Mouse (Mus musculus) right cerebral cortex, postnatal 10 days (tissue): ENCODE measurements around the gene Cox5b.

Experiments
- DNase-seq, 2 experiments: peaks; one replicate each; pipeline ENCODE4 v3.0.0; 2021; ENCODE audit warnings: low spot score in 2 of 2

Gene Cox5b

DNA sequence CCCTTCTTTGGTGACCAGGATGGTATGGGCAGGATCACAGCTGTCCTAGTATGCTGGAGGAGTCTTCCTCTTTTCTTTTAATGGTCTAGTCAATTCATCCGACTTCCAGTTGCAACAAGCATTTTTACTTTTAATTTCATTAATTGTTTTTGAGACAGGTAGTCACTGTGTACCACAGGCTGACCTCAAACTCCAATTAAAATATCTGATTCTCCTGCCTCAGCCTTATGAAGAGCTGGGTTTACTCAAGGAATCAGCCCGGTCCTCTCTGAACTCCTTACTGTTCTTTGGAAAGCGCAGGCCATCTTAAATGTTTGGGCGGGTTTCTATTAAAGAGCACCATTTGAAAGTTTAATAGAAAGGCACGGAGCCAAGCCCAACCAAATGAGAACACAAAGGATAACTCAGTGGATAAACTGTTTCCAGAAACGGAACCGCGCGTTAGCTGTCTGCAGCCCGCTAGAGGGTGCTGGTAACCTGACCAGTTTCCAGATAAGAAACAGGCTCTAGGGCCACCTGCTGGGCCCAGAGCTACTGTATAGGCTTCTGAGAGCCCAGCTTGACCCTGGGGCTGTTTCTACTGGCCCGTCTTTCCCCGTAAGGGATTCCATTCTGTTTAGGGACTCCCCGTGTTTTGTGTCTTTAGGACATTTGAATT is 7.3 kb upstream of the Cox5b start:
- peak; percentile 89 to 90 for DNase-seq

DNA sequence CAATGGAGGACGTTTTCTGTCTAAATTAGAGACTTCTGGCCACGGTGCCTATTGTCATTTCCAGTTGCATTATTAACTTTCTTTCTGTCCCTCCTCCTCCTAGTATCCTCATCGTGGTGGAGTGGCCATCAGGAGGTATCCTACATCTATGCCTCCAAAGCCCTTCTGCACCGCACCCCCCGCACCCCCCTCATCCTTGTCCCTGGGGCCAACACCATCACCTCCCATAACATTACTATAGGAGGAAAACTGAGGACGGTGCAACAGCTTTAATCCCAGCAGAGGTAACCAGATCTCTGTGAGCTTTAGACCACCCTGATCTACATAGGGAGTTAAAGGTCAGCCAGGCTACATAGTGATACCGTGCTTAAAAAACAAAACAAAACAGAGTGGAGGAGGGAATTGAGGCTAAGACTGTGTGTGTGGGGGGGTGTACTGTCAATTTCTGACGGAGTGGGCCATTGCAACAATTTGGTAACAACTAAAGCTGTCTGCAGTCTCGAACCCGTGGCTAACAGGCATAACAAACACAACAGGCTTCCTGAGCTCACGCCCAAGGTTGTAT is 496 bp upstream of the Cox5b start:
- DNase-seq = no peak

GRCm38 (mm10) chr1:36694871-36695270 is 3.6 kb downstream of the Cox5b start:
- DNase-seq = no peak

- no peak for DNase-seq
These were observed 5.2 kb downstream of the Cox5b start for GRCm38 (mm10) chr1:36696411-36696810.

DNA sequence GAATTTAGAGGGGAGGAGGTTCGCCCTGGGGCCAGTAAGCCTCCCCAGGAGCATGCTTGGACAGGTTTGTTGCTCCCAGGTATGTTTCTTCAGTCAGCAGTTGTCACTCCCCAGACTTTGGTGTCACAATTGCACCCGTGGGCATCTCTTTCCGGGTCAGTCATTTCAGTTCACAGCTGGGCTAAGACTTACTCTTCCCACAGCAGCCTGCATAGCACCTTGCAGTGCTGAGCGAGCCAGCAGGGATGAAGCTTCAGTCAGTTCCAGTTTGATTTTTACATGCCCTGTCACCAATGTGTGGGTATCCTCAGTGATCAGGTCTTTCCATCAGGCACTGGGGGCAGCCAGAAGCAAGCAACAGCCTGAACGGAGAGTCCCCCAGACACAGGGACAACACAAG is 5.8 kb downstream of the Cox5b start:
- no peak for DNase-seq

DNA sequence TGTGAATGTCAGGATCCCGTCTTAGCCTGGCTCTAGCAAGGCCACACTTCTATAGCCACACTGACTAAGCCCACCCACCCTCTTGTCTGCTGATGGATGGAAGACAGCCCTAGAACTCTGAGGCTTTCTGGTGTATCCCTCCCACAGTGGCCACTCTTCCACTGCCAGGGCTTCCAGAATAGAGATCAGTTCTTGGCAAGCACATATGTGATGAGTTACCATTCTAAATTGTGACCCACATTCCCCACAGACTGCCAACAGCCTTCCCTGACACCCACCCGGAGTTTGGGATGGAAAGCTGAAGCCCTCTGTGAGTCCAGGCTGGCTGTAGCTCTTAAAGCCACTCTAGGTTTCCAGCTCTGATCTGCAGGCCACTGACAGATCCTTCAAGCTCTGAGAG is 15.9 kb downstream of the Cox5b start:
- no peak for DNase-seq

- no peak for DNase-seq
These were observed 16.5 kb downstream of the Cox5b start for GRCm38 (mm10) chr1:36707797-36708196.

DNA sequence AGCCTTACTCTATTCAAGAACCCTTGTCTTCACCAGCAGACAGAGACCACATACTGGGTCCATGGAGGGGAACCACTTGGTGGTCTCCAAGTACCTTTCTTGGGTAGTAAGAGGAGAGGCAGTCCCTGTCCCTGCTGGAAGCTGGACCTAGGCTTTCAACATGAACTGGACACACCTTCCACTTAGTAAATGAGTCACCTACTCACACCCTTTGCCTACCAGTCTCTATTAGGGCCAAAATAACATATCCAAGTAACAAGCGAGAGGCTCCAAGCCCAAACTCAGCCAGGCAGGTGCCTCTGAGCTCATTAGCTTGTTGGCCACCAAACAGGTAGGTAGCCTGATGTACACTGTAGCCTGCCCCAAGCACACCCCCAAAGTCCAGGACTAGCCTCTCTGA is 17.4 kb downstream of the Cox5b start:
- DNase-seq = no peak

GRCm38 (mm10) chr1:36709055-36709853 is 18.0 kb downstream of the Cox5b start:
- peak in 1 of 2 experiments; percentile 60 for DNase-seq

DNA sequence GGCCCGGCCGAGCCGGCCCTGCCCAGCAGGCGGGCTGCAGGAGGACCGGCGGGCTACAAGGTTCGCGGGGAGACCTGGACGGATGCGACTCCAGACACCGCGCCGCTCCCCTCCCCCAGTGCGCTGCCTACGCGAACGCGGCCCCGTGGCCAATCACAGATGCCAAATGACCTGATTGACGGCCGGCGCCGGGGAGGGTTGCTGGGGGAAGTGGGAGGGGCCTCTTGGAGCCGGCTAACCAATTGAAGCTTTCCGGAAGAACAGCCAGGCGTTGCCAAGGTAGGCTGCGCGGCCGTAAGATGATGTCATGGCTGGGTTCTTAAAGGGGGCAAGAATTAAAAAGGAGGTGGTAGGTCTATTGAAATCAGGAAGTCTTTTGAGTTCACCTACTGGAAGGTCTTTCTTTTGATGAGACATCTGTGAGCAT is 18.6 kb downstream of the Cox5b start, which contains the start of gene 4933424G06Rik:
4933424G06Rik (plus strand) TSS at position 296 of the 427 bp plus-strand sequence.
- DNase-seq = peak; percentile 99

DNA sequence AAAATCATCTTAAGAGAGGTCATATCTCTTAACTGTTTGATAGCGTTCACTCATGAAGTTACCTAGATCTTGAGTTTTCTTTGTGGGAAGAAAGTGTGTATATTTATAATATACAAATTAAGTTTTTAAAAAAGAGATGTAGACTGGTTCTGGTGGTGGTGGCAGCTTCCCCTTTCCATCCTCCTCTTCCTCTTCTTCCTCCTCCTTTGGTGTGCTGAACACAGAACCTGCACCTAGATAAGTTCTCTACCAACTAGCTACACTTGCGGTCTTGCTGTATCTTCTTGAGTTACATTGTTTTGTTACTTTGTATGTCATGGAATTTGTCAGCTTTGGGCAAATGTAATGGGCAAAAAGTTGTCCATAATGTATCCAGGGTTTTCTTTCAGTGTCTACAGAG is 19.9 kb downstream of the Cox5b start:
- no peak for DNase-seq

DNA sequence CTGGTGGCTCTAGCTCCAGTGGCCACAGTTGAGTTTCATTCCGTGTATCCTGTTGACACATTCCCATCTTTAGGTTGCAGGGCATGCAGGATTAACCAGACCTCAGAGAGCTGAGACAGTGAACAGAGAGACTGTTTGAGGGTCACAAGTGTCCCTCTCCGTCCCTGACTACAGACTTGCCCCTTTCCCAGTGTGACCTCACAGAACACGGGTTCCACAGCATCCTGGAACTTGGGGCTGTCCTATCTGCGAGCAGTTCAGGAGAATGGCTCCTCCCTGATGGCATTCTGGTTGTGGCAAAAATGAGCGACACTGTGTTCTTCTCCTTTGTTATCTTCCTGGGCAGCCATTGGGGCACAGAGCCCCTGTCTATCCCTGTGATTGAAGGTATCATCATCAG is 23.1 kb downstream of the Cox5b start, which contains the start of gene Actr1b:
Actr1b (minus strand) TSS at position 112 of the 400 bp plus-strand sequence.
- no peak for DNase-seq

DNA sequence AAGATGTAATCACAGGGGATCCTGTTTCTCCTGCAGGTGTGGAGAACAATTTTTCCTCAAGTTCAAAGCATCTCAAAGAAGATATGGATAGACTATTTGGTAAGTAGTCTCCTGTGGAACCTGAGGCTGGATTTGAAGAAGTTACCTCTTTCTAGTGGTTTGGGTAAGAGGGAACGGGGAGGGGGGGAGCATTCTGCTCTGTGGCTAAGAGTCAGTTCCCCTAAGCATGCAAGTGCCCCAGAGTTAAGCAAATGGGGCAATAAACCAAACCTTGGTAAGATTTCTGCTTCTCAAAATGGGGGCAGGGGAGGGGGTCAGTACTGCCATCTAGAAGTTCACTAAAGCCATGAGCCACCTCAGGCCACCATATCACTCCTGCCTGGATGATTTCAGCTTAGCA is 27.5 kb downstream of the Cox5b start:
- no peak for DNase-seq

DNA sequence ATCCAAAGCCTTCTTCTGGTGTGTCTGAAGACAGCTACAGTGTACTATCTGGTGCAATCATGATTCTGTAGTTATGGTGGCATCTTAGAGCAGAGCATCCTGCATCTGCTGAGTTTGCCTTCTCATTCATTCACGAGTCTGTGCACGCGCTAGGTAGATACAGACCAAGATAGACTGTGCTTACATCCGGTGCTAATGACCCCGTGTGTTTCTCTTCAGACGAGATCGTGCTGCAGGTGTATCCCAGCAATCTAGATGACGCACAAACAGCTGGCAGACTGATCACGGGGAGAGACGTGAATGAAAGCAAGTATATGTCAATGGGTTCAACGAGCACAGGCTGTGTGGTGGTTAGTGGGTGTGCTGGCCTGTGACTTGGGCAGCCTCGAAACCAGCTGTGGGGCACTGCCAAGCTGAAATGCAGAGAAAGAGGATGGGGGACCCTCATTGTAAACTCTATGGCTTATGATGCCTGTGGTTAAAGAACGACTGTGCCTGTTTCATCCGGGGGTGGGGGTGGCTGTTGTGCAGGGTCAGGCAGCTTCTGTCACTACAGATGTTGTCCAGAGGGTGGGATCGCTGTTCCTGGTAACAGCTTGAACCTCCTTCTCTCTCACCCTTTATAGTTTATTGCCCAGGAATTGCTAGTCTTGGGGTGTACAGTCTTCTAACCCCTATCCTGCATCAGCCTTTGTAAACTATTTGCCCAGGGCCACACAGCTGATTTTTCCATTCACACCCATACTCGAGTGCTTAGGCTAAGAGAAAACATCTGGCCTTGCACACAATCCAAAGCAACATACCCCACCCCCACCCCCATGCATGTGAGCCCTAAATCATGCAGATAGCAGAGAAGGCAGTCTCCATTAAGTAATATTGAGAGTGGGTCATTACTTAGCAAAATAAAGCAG is 32.2 kb downstream of the Cox5b start:
- DNase-seq = no peak

DNA sequence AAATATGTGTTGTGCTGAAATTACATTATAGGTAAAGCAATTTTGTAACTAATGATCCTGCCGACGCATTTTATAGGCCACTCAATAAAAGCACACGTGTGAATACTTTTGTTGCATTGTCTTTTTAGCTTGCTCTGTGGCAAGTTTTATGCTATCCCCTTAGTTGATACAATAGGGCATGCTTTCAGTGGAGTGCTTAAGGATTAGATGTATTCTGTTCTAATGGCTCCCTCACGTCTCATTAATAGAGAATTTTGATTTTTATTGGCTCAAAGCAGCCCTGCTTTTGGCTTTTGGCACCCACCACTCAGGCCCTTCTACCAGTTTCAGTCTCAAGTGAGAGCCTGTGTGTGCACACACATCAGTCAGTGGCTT is 32.8 kb downstream of the Cox5b start:
- DNase-seq = no peak

DNA sequence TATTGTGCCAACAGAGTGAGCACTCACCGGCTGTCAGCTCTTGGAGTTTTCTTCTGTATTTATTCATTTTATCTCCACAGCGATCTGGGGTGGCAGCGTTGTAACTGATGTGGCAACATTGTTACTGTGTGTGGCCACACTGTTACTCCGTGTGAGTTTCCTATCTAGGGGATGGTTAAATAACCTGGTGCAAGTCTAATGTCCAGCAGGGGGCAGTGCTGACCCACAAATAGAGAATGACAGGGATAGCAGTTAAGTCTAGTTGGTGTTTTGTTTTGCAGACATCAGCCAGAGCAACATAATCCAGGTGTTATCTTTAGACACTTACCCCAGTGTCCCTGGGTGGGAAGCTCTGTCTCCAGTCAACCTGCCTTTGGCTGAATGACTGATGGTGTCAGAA is 46.1 kb downstream of the Cox5b start:
- DNase-seq = peak; percentile 83 to 88

GRCm38 (mm10) chr1:36739231-36739630 is 48.0 kb downstream of the Cox5b start:
- no peak for DNase-seq

- DNase-seq = no peak
These were observed 51.8 kb downstream of the Cox5b start for GRCm38 (mm10) chr1:36743046-36743445.
